Mouse (Mus musculus) lung, adult 2 months (tissue): ENCODE measurements around the gene Tas2r143.

ENCODE experiments used
- CTCF ChIP-seq: fragments of 200-500 bp; IDR thresholded peaks from 2 replicates; pipeline ENCODE4 v1.5.1; 2011; ENCODE audit warnings: mild to moderate bottlenecking, low read length, control low read depth; ENCODE audit not compliant: insufficient read depth
- POLR2A ChIP-seq: fragments of 200-500 bp; IDR thresholded peaks from 2 replicates; pipeline ENCODE4 v1.6.1; 2011; ENCODE audit warnings: low read depth, mild to moderate bottlenecking, control low read depth, low read length, borderline replicate concordance; ENCODE audit errors: extremely low read depth

- TF ChIP-seq POLR2A (no peak), CTCF (no peak)
These were observed 18.1 kb upstream of the Tas2r143 start for GRCm38 (mm10) chr6:42381916-42382381.
